Mouse (Mus musculus): ENCODE measurements around the gene Lmntd1.

The Lmntd1 gene

DNA sequence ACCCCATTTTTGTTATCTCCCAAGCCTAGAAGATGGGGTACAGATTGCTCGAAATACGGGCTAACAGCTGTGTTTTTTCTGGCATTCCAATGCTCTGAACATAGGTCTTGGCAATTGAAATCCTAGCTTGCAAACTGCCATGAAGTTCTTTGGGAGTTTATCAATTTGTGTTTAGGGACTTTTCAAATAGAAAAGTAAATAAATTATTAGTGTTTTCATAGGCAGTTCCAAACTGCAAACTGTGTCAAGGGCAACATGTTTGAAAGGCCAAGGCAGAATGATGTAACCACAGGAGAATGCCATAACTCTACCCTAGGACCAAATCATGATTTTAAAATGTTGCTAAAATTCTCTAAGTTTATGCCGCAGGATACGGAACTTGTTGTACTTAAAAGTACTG is 6.4 kb downstream of the Lmntd1 start:
- in situ Hi-C loops (cut with MboI, MseI), result no loop called here

DNA sequence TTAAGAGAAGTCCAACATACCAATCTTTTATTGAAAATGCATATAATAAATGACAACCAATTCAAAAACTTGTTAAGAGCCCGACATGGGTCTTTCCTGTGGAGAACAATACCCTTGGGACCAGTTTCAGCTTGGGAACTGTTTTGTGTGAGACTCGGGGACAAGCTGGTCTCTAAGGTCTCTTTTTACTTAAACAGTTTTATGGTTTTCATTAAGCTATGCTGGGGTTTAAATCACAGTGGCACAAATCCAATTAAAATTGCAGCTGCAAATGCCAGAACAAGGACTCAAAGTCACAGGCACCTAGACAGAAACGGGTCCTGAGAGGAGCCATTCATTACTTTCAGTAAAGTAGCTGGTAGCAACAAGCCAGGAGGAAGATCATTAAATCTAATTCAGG is 8.9 kb downstream of the Lmntd1 start:
- in situ Hi-C loops (cut with MboI, MseI), result no loop called here

DNA sequence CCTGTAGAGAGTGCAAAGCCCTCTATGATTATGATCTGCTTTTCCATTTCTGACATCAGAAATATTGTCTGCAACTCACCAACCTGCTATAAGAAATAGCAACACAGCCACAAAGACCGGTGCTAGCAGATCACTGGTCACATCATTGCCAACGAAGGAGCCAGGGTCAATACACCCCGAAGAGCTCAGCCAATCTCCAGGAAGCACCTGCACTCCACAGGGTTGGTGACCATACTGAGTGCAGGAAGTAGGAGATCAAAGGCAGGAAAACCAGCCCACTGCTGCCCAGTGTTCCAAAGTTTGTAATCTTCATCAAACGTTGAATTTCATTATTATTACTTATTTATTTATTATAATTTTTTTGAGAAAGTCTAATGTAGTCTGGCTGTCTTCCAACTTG is 9.5 kb downstream of the Lmntd1 start:
- in situ Hi-C loops (cut with MboI, MseI), result no loop called here

DNA sequence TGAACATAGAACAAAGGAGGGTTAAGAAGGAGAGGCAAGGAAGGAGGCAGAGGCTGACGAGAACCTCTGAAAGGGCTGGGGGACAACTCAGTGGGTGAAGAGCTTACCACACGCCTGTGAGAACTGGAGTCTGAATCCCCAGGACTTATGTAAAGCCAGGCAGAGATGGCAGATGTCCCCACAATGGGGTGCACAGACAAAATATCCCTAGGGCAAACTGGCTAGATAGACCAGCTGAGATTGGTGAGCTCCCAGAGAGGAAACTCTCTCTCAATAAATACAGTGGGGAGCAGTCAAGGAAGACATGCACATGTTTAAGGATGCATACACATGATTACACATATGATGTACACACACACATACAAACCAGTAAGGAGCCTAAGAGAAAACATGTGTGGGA is 10.0 kb downstream of the Lmntd1 start:
- in situ Hi-C loops (cut with MboI, MseI), result no loop called here

- in situ Hi-C loops (cut with MboI, MseI), result no loop called here
Measured at GRCm38 (mm10) chr6:145598794-145599555, 15.1 kb downstream of the Lmntd1 start.

- in situ Hi-C loops (cut with MboI, MseI), result no loop called here
Measured at GRCm38 (mm10) chr6:145595905-145596304, 18.2 kb downstream of the Lmntd1 start.

DNA sequence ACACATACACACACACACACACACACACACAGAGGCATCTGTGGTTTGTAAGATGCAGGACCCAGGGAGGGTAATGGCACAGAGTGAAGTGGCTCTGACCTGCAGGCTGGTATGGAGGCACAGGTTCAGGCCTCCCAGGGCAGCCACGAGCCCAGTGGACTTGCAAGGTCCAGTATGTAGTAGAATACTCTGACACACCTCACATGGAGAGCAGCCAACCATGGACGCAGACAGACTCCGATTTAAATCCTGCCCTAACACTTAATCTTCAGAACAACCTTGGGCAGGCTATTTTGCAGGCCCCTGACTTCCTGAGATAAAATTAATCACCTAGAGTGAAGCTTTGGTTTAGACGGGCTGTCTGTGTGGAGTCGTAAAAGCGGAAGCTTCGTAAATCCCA is 20.1 kb downstream of the Lmntd1 start:
- in situ Hi-C loops (cut with MboI, MseI), result no loop called here

DNA sequence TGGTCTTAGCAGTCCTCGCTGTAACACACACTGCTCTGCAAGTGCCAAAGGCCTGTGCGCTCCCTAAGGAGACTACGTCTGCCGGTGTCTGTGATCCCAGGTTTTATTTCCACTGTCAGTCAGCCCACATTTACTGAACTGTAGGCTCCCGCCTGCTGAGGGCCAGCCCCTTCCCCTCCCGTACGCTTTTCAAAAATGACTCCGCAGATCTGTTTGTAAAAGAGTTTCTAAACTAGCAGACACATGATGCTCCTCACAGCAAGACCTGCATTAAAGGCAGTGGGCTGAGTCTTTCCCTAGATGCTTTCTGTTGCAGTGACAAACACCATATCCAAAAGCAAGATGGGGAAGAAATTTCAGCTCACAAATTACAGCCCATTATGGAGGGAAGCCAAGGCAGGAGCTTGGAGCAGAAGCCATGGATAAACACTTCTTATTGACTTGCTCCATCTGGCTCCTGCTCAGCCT is 21.6 kb downstream of the Lmntd1 start:
- in situ Hi-C loops (cut with MboI, MseI), result no loop called here

DNA sequence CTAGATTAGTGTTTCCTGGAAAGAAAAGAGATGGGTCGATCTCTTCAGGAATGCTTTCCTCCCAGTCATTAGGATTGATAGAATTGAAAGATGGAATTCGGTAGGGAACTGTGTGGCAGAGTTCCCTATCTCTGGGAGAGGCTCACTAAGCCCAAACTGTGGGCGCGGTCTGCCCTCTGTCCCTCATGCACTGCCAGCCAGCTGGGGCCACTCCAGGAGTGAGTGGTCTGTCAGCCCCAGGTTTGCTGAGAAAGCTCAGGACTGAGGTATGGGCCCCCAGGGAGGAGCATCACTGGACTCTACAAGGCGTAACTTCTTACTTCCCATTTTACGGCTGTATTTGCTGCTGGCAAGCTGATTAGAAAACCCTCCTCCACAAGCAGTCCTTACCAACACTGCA is 22.1 kb downstream of the Lmntd1 start:
- in situ Hi-C loops (cut with MboI, MseI), result no loop called here

- in situ Hi-C loops (cut with MboI, MseI), result no loop called here
Measured at GRCm38 (mm10) chr6:145591578-145591977, 22.5 kb downstream of the Lmntd1 start.

DNA sequence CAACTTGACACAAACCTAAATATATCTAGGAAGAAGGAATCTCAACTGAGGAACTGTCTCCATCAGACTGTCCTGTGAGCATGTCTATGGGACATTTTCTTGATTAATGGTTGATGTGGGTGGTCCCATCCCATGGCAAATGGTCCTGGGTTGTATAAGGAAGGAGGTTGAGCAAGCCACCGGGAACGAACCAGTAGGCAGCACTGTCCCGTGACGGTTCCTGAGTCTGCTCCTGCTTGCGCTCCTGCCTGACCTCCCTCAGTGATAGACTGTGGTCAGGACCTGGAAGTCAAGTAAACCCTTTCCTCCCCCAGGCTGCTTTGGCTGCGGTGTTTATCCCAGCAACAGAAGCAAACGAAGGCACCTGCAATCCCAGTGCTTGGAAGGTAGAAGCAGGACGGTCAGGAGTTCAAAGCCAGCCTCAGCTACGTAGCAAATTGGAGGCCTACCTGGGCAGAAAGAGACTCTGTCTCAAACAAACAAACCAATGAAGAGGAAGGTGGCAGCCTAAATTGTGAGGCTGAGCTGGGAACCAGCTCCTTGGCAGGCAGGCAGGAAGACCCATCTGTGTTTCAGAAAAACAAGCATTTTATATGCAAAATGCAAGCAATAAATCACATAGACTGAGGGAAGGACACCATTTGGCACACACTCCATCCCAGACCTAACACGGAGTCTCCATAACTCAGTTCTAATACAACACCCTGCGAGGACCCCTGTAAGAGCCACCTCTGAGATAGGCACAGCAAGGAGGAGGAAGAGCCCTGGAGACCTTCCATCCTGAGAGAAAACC is 23.4 kb downstream of the Lmntd1 start:
- in situ Hi-C loops (cut with MboI, MseI), result no loop called here

GRCm38 (mm10) chr6:145585052-145585973 is 28.8 kb downstream of the Lmntd1 start:
- in situ Hi-C loops (cut with MboI, MseI), result loop anchor here in 1 of 2 experiments (5.0 kb wide), 1 partner anchor 103 kb away; no protein-coding TSS in a partner anchor

- in situ Hi-C loops (cut with MboI, MseI), result no loop called here
Measured at GRCm38 (mm10) chr6:145581366-145582170, 32.6 kb downstream of the Lmntd1 start.

DNA sequence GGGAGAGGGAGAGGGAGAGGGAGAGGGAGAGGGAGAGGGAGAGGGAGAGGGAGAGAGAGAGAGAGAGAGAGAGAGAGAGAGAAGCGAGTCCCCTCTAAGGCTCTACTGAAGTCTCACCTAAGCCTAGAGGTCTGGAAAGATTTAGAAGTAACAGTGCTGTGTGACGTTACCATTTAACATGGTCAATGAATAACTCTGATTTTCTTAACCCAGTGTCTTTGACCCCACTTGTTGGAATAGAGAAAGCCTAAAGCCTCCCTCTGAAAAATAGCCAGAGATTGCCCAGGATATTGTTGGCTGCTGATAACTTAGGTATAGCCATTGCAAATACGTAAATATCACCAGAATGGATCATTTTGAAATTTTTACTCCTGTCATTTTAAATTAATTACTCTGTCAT is 34.4 kb downstream of the Lmntd1 start:
- in situ Hi-C loops (cut with MboI, MseI), result no loop called here

- in situ Hi-C loops (cut with MboI, MseI), result no loop called here
Measured at GRCm38 (mm10) chr6:145578457-145579185, 35.5 kb downstream of the Lmntd1 start.

GRCm38 (mm10) chr6:145576762-145577161 is 37.4 kb downstream of the Lmntd1 start:
- in situ Hi-C loops (cut with MboI, MseI), result no loop called here

DNA sequence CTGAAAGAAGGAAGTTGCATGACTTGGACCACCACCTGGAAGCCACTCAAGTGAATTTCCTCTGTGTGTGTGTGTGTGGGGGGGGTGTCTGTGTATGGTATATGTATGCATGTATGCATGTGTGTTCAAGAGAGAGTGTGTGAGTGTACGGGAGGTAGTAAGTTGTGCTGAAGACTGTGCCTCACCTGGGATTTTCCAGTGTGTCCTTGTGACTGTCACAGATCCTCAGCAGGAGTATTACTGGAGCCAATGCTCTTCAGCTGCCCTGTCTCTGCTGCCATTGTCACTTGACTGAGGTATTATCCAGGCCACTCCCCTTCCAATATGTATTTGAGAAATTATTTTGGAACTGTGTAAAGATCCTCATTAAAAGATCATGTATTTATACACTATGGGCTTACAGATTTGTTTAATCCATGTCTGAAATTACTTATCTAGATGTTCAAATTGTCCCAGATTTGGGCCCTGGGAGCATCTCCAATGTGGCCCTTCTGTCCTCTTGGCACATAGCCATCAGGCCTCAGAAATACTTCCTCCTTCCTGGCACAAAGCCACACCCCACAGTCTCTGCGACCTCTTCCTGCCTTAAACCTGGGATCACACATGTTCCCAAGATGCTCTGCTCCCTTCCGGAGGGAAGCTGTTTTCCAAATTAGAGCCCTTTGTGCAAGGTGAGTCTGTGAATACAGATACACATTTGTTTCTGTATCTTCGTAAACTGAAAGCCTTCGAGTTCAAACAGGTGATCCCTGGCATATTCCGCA is 40.7 kb downstream of the Lmntd1 start:
- in situ Hi-C loops (cut with MboI, MseI), result no loop called here

DNA sequence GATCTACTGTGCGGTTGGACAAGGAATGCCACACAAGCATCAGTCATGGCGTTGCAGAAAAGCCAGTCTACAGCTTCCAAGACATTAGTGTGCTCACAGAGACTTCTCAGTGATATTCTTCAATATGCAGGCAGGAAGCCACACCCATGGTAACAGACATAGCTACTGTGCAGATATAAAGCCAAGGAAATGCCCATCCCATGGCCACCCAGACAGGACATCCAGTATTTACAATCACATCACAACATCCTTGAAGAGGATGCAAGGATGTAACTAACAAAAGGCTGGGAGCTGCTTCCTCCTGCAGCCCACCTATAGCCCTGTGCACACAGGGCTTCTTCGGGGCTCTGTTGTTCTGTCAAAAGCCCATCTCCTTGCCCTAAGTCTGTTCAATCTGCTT is 45.4 kb downstream of the Lmntd1 start:
- in situ Hi-C loops (cut with MboI, MseI), result no loop called here

DNA sequence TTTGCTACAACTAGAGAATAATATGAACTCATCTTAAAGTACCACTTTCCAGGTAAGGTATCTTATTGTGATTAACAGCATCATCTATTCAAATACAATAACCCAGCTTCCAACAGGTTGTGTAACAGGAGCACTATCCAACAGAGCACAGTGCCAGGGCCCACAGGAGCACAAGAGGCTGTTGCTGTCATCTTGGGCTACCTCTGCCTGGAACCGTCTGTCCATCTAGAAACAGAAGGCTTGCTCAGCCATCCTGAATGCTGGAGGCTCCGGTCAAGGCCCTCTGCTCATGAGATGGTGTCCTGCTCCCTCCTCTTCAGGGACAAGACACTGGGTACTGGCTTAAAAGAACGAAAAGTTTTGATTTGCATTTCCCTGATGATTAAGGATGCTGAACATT is 46.3 kb downstream of the Lmntd1 start:
- in situ Hi-C loops (cut with MboI, MseI), result no loop called here

All from T-helper 17 cell (primary cell).